Mouse (Mus musculus) embryonic fibroblast, embryonic 13.5 days (primary cell): Measurements from ENCODE around the gene Ccm2l.

Experiments used
- CTCF ChIP-seq: IDR thresholded peaks from 2 replicates; pipeline ENCODE4 v1.5.1; 2011; ENCODE audit warnings: mild to moderate bottlenecking, control low read depth, low read length, moderate library complexity, borderline replicate concordance; ENCODE audit not compliant: insufficient read depth
- POLR2A ChIP-seq: IDR thresholded peaks from 2 replicates; pipeline ENCODE4 v1.6.1; 2011; ENCODE audit warnings: low read depth, mild to moderate bottlenecking, control low read depth, low read length, moderate library complexity

DNA sequence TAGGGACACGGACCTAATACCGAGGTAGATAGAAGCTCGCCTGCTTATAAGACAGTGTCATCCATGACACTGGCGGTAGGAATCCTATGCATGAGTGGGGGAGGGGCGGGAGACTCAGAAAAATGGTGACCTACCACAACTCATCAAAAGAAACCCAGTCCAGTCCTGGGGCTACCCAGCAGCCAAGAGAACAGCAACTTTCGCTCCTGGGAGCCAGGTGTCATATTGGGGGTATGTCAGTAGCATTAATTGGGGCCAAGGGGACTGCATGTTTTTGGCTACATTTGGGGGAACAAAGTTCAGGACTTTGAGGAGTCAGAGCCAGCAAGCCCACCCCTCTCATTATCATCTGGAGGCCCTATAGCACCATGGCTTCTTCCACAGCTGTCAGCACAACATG, 14.7 kb upstream of the Ccm2l start:
- TF ChIP-seq POLR2A (no peak), CTCF (no peak)
